Mouse (Mus musculus) gastrocnemius, postnatal 36 days (tissue): ENCODE data around the gene Itga6. TPM values are rescaled to one million over a fixed set of nuclear protein-coding genes. Genes with fewer than 3 reads are reported as not detected.

Experiments used
- DNase-seq, 2 experiments: peaks; one replicate each; pipeline ENCODE4 v3.0.0; 2022
- intact Hi-C: fragments of 180-260 bp; cut with DNase I; formaldehyde crosslinking; loops from one replicate; pipeline ENCODE4 v1.15.1; 2025
- total RNA-seq, 2 experiments: library from RNA; stranded (reverse); gene quantifications; 2 replicates each; pipeline ENCODE4 v1.2.3; 2021

Itga6 gene
- total RNA-seq, 2 experiments from 2014 or later = 14.6 to 17.8 TPM

- no peak for DNase-seq
- intact Hi-C loops = no loop called here
These were observed 14.5 kb upstream of the Itga6 start for GRCm38 (mm10) chr2:71730623-71731612.

GRCm38 (mm10) chr2:71734792-71735392 is 10.5 kb upstream of the Itga6 start:
- no peak for DNase-seq
- intact Hi-C loops = no loop called here

- intact Hi-C loops = no loop called here
- no peak for DNase-seq
These were observed 9.8 kb upstream of the Itga6 start for GRCm38 (mm10) chr2:71735541-71736159.

GRCm38 (mm10) chr2:71736213-71736612 is 9.2 kb upstream of the Itga6 start:
- intact Hi-C loops = no loop called here
- no peak for DNase-seq

- intact Hi-C loops = no loop called here
- no peak for DNase-seq
These were observed 6.1 kb upstream of the Itga6 start for GRCm38 (mm10) chr2:71739173-71739860.

GRCm38 (mm10) chr2:71742557-71742956 is 2.9 kb upstream of the Itga6 start:
- intact Hi-C loops = no loop called here
- DNase-seq = no peak

- no peak for DNase-seq
These were observed 2.0 kb upstream of the Itga6 start for GRCm38 (mm10) chr2:71743377-71743776.

GRCm38 (mm10) chr2:71744320-71744719 is 1.1 kb upstream of the Itga6 start:
- intact Hi-C loops = no loop called here
- DNase-seq = no peak

More at GRCm38 (mm10) chr2:71743377-71743776, 2.0 kb upstream of the Itga6 start:
- intact Hi-C loops = no loop called here

- DNase-seq = no peak
These were observed 432 bp upstream of the Itga6 start for GRCm38 (mm10) chr2:71744861-71745507.

GRCm38 (mm10) chr2:71748451-71748850 is 3.0 kb downstream of the Itga6 start:
- intact Hi-C loops = no loop called here
- no peak for DNase-seq

More at GRCm38 (mm10) chr2:71744861-71745507, 432 bp upstream of the Itga6 start:
- intact Hi-C loops = no loop called here

GRCm38 (mm10) chr2:71749367-71750086 is 4.1 kb downstream of the Itga6 start:
- DNase-seq = no peak
- intact Hi-C loops = no loop called here

GRCm38 (mm10) chr2:71750087-71750453 is 4.7 kb downstream of the Itga6 start:
- no peak for DNase-seq
- intact Hi-C loops = no loop called here

- DNase-seq = no peak
- intact Hi-C loops = no loop called here
These were observed 5.9 kb downstream of the Itga6 start for GRCm38 (mm10) chr2:71751336-71751735.

GRCm38 (mm10) chr2:71751863-71752262 is 6.4 kb downstream of the Itga6 start:
- no peak for DNase-seq
- intact Hi-C loops = no loop called here

- DNase-seq = no peak
- intact Hi-C loops = no loop called here
These were observed 7.0 kb downstream of the Itga6 start for GRCm38 (mm10) chr2:71752383-71752782.

- intact Hi-C loops = no loop called here
- DNase-seq = no peak
These were observed 7.7 kb downstream of the Itga6 start for GRCm38 (mm10) chr2:71753161-71753560.

- intact Hi-C loops = no loop called here
- DNase-seq = no peak
These were observed 10.3 kb downstream of the Itga6 start for GRCm38 (mm10) chr2:71755748-71756147.

GRCm38 (mm10) chr2:71757098-71757497 is 11.7 kb downstream of the Itga6 start:
- intact Hi-C loops = no loop called here

More at GRCm38 (mm10) chr2:71757098-71757497, 11.7 kb downstream of the Itga6 start:
- DNase-seq = peak in 1 of 2 experiments; percentile 24
